Mouse (Mus musculus): ENCODE data around the gene Gm20917.
"Not testable (repeated sequence)": the region's sequence is repeated elsewhere in the genome, so short reads cannot be mapped to it uniquely, and the experiment has no call there.

Gm20917 gene

GRCm38 (mm10) chrY:79151022-79151421, at the start of gene Gm20917:
Gm20917 (minus strand) TSS chrY:79151122.
- DNase-seq (ENCODE audit: low spot score), result not testable (repeated sequence)

Measured in ovary, postnatal 10 days (tissue).